Mouse (Mus musculus) spleen, adult 2 months (tissue): ENCODE data around the gene Plin3. TPM values are rescaled to one million over a fixed set of nuclear protein-coding genes. Genes with fewer than 3 reads are reported as not detected.

Experiments
- DNase-seq, 2 experiments: peaks; one replicate each; pipeline versions ENCODE4 v3.0.0 to v3.0.0-alpha.2; 2012 to 2021; ENCODE audit warnings: low spot score in 2 of 2, low read depth in 1 of 2
- H3K27ac ChIP-seq: fragments of 200-500 bp; 2 replicates; pipeline ENCODE4 v1.5.1; 2012; ENCODE audit warnings: low read length, inconsistent platforms; ENCODE audit not compliant: insufficient read depth
- H3K27me3 ChIP-seq: fragments of 200-500 bp; 2 replicates; pipeline ENCODE4 v1.6.1; 2012; ENCODE audit warnings: mild to moderate bottlenecking, moderate library complexity, low read length, inconsistent platforms; ENCODE audit not compliant: control insufficient read depth, insufficient read depth
- H3K36me3 ChIP-seq: fragments of 200-500 bp; 2 replicates; pipeline ENCODE4 v1.6.1; 2012; ENCODE audit warnings: mild to moderate bottlenecking, low read length, inconsistent platforms; ENCODE audit not compliant: control insufficient read depth, insufficient read depth
- H3K4me1 ChIP-seq: fragments of 200-500 bp; 2 replicates; pipeline ENCODE4 v1.6.1; 2011; ENCODE audit warnings: inconsistent platforms; ENCODE audit not compliant: control insufficient read depth, insufficient read depth, insufficient read length
- H3K4me3 ChIP-seq: fragments of 200-500 bp; 2 replicates; pipeline ENCODE4 v1.5.1; 2011; ENCODE audit warnings: mild to moderate bottlenecking, inconsistent platforms; ENCODE audit not compliant: insufficient read depth, insufficient read length; ENCODE audit errors: extremely low read depth
- CTCF ChIP-seq: fragments of 200-500 bp; IDR thresholded peaks from 2 replicates; pipeline ENCODE4 v1.5.1; 2011; ENCODE audit warnings: mild to moderate bottlenecking, inconsistent platforms; ENCODE audit not compliant: insufficient read depth, insufficient read length, insufficient replicate concordance; ENCODE audit errors: extremely low read depth
- POLR2A ChIP-seq: fragments of 200-500 bp; IDR thresholded peaks from 2 replicates; pipeline ENCODE4 v1.6.1; 2011; ENCODE audit warnings: low read depth, low read length, inconsistent platforms
- WGBS: fragments of 180-500 bp; shearing (Covaris S2); methylation state at CpG from one replicate; pipeline ENCODE4 v1.1.7; 2018; 5-methylcytosine and 5-hydroxymethylcytosine counted together
- polyA plus RNA-seq: library from polyadenylated mRNA; depleted of rRNA; stranded (reverse); fragments of >200 nt; gene quantifications from 2 replicates; pipeline ENCODE4 v1.2.3, GENCODE M21; 2012

The Plin3 gene
- polyA plus RNA-seq, 1 experiment: 13.4 TPM

DNA sequence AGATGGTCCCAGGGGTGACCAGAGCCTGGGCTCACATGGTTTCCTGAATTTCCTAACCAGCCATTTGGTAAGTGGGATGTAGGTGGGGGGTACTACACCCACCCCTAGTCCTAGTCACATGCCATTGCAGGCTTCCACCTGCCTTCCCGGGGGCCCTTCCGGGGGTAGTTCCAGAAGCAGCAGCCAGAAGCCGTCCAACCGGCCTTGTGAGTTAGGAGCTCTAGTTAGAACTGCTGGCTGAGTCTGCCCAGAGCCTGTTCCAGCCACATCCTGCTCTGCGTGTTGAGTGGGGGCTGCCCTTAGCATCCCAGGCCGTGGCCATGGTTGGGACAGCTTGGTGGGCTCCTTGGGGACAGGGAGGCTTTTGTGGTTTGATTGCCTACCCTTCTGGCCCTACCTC lies 15.4 kb upstream of the Plin3 start:
- 61% methylated on average over 6 of the region's 6 CpGs for WGBS
- Histone ChIP-seq H3K27me3 (no peaks in the 10 kb centered on the region), H3K4me3 (no peak overlapping the region), H3K4me1 (peaks cover 9% of the 10 kb centered on the region; the same call in 1 of the 2 replicates), H3K27ac (no peak overlapping the region), H3K36me3 (no peaks in the 10 kb centered on the region)
- TF ChIP-seq CTCF: no peak
- TF ChIP-seq POLR2A: no peak
- no peak for DNase-seq

DNA sequence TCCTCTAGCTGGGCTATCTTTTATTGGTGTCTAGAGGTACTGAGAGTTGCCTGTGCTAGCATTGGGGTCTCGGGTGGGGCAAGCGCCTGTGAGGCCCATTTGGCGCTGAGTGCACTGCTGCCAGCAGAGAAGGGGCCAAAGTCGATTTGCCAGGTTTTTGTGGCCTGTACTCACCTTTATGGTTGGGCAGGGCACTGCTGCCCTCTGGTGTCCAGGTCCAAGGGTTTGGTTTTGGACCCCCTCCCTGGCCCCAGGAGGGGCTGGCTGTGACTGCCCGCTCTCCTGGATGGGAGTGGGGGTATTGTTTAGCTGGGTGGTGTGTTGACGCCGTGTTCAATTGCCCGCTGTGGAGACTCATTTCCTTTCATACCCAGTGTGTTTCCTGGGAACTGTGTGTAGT lies 13.2 kb upstream of the Plin3 start:
- no peaks in the 10 kb centered on the region for H3K36me3 ChIP-seq

DNA sequence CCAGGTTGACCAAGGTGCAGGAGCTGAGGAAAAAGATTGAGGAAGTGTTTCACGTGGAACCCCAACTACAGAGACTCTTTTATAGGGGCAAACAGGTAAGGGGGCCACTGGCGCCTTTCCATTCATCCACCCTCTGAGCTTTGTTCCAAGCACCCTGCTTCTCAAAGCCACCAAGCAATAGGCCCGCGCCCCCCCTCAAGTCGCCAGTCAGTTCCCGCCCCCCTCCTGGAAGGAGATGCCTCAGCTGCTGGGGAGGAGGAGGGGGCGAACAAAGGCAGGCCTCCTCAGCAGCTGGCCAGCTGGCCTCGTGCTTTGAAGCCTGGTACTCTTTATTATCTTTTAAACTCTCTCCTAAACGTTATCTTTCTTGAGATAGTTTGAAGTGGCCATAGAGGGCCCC lies 12.5 kb upstream of the Plin3 start:
- Histone ChIP-seq H3K4me3 (no peak overlapping the region), H3K27me3 (no peaks in the 10 kb centered on the region), H3K4me1 (peaks cover 9% of the 10 kb centered on the region; the same call in 1 of the 2 replicates), H3K36me3 (no peaks in the 10 kb centered on the region), H3K27ac (no peak overlapping the region)
- TF ChIP-seq CTCF (no peak), POLR2A (no peak)
- DNase-seq: no peak
- WGBS: 50% methylated on average over 9 of the region's 9 CpGs

More for the DNA sequence above, 13.2 kb upstream of the Plin3 start:
- Histone ChIP-seq H3K27me3 (no peaks in the 10 kb centered on the region), H3K4me1 (peaks cover 9% of the 10 kb centered on the region; the same call in 1 of the 2 replicates), H3K4me3 (no peak overlapping the region), H3K27ac (no peak overlapping the region)
- no peak for TF ChIP-seq CTCF
- no peak for TF ChIP-seq POLR2A
- 76% methylated on average over 8 of the region's 8 CpGs for WGBS
- DNase-seq: no peak

DNA sequence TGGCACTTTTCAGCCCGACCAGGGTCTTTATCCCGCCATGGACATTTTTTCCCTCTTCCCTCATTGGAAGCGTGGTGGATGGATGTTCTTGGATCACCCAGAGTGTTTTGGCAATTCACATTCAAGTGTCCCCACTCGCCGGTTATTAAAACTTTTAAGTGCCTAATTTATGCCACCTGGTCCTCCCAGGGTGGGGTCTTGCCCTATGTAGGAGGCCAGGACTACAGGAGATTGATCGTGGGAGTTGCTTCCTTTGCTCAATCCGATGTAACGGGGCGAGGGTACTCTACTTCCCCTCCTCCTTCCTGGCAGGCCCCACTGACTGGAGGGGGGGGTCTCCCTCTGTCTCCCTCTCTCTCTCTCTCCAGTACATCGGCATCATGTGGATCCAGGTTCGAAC lies 12.0 kb upstream of the Plin3 start:
- Histone ChIP-seq H3K4me3 (peak overlapping the region; percentile 81), H3K36me3 (no peaks in the 10 kb centered on the region), H3K4me1 (peaks cover 9% of the 10 kb centered on the region; the same call in 1 of the 2 replicates), H3K27me3 (no peaks in the 10 kb centered on the region), H3K27ac (peak overlapping the region; percentile 28; the same call in 1 of the 2 replicates)
- 11% methylated on average over 11 of the region's 11 CpGs for WGBS
- TF ChIP-seq CTCF: no peak
- no peak for TF ChIP-seq POLR2A
- DNase-seq: no peak

DNA sequence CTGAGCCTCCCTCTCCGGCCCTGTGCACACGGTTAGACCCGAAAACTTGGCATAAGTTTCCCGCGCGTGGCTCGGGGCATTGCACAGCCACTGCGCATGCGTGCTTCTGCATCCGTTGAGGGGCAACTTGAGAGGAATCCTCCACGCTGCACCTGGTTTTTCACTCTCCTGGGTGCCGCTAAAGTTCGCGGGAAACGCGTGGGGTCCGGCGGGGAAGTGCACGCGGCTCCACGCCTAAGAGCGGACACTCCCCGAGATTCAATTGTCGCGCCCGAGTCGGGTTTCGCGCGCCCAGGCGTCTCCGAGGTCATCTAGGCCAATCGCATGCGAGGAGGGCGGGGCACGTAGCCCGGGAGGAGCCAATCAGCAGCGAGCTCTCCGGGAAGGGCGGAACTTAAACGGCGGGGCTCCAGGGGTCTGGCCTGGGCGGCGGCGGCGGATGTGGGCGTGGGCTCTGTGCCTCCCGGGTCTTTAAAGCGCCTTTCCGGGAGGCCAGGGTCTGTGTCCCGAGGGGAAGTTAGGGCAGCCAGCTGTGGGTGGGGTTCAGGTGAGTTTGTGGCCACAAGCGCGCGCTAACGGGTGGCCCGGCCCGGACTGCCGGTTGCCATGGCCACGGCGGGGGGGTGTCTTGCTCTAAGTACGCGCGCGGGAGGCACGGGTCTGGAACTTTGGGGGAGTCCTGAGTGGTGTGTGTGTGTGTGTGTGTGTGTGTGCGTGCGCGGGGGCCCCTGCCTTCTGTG lies 11.3 kb upstream of the Plin3 start:
- Histone ChIP-seq H3K4me3 (peak overlapping the region; percentile 81), H3K27ac (peak overlapping the region; percentile 28), H3K36me3 (no peaks in the 10 kb centered on the region), H3K4me1 (peaks cover 4% of the 10 kb centered on the region; the same call in 1 of the 2 replicates), H3K27me3 (no peaks in the 10 kb centered on the region)
- TF ChIP-seq POLR2A: no peak
- no peak for TF ChIP-seq CTCF
- under 1% methylated on average over 68 of the region's 68 CpGs for WGBS
- peak; percentile 90 to 96 for DNase-seq

DNA sequence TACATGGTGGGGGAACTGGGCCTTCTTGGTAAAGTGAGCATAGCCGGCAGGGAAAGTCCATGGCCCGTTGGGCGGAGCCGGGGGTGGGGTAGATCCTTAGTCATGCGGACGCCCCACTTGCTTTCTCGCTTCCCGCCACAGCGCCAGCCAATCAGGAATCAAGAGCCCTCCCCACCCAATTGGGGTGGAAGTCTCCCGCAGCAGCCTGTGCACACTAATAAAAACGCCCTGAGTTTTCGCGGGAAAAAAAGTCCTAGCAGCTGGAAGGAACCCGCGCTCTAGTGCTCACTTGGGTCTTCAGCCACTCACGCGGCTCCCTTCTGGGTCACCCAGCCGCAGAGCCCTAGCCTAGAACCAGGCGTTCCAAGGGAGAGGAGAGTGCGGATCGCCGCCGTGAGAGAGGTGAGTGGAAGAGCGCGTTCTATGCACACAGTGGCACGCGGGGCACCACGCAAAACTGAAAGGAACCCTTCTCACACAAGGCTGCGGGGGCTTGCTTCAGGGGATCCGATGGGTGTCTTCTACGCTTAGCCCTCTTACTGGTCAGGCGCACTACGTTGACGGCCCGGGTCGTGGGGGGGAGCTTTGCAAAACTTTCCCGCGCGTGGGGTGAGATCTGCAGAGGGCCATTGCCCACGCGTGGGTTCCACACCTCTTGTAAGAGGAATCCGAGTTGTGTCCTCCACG lies 10.6 kb upstream of the Plin3 start, which contains the start of gene Uhrf1:
TSS of gene Uhrf1 (plus strand) at position 162 of the 687 bp plus-strand sequence.
- TF ChIP-seq POLR2A: no peak
- TF ChIP-seq CTCF: no peak
- DNase-seq: peak in 1 of 2 experiments; percentile 50
- peak within 1 kb of the TSS; percentile 81 for H3K4me3 ChIP-seq
- under 1% methylated on average over 43 of the region's 43 CpGs for WGBS
- peaks cover 4% of the 10 kb centered on the region; the same call in 1 of the 2 replicates for H3K4me1 ChIP-seq
- no peaks in the 10 kb centered on the region for H3K36me3 ChIP-seq
- H3K27me3 ChIP-seq: no peaks in the 10 kb centered on the region
- no peak within 1 kb of the TSS for H3K27ac ChIP-seq
